Mouse (Mus musculus) frontal cortex, adult 2 months (tissue): Measurements from ENCODE around the gene Ankrd17. TPM values are rescaled to one million over a fixed set of nuclear protein-coding genes. Genes with fewer than 3 reads are reported as not detected.
"Not testable (repeated sequence)": the region's sequence is repeated elsewhere in the genome, so short reads cannot be mapped to it uniquely, and the experiment has no call there.

Source experiments
- DNase-seq, 2 experiments: peaks; one replicate each; pipeline ENCODE4 v3.0.0; 2022; ENCODE audit warnings: low spot score in 1 of 2; ENCODE audit errors: extremely low spot score in 1 of 2
- polyA plus RNA-seq: library from polyadenylated mRNA; depleted of rRNA; stranded (reverse); fragments of >200 nt; gene quantifications from 2 replicates; pipeline ENCODE4 v1.2.3, GENCODE M21; 2012

The Ankrd17 gene
- polyA plus RNA-seq, 1 experiment = 55.1 TPM

GRCm38 (mm10) chr5:90339129-90339952 is 27.0 kb downstream of the Ankrd17 start:
- peak; percentile 63 to 81 for DNase-seq

- DNase-seq = no peak
Measured at GRCm38 (mm10) chr5:90338177-90339091, 27.9 kb downstream of the Ankrd17 start.

DNA sequence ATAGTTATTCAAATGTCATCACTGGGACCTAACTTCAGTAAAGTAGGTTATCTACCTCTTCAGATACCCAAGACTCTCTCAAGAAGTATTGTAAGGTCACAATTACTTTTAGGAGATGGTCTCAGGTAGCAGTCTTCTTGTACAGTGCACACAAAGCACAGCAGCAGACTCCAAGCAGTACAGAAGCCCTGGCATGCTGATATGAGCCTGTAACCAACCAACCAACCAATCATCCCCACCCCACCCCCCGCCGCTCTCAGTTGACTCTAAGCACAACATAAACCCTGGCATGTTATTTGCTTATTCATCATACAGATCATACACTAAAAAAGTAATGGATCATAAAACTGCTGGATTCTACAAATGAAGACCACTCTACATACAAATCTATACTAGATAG is 33.9 kb downstream of the Ankrd17 start:
- no peak for DNase-seq

- DNase-seq = no peak
Measured at GRCm38 (mm10) chr5:90331071-90331470, 35.3 kb downstream of the Ankrd17 start.

- DNase-seq = no peak
Measured at GRCm38 (mm10) chr5:90298396-90298795, 68.0 kb downstream of the Ankrd17 start.

GRCm38 (mm10) chr5:90289887-90290286 is 76.5 kb downstream of the Ankrd17 start:
- DNase-seq = peak in 1 of 2 experiments; percentile 45

GRCm38 (mm10) chr5:90286559-90286958 is 79.8 kb downstream of the Ankrd17 start:
- no peak for DNase-seq

DNA sequence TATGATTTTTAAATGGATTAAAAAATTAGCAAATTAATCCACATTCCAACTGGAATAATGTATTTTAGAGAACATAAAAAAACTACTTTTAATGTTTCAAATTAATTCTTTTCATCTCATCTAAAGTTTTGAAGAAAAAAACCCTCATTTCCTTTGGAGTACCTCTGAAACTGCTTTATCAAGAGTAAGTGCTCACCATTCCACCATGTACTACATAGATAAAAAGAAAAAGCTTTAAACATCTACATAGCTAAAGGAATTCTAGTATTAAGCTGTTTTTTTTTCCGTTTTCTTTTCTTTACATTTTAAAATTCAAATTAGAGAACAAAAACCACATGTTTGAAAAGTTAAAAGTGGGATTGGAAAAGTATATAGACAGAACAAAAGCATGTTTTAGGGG is 86.3 kb downstream of the Ankrd17 start:
- DNase-seq = no peak

- no peak for DNase-seq
Measured at GRCm38 (mm10) chr5:90279418-90279817, 87.0 kb downstream of the Ankrd17 start.

- DNase-seq = no peak
Measured at GRCm38 (mm10) chr5:90277443-90277842, 88.9 kb downstream of the Ankrd17 start.

DNA sequence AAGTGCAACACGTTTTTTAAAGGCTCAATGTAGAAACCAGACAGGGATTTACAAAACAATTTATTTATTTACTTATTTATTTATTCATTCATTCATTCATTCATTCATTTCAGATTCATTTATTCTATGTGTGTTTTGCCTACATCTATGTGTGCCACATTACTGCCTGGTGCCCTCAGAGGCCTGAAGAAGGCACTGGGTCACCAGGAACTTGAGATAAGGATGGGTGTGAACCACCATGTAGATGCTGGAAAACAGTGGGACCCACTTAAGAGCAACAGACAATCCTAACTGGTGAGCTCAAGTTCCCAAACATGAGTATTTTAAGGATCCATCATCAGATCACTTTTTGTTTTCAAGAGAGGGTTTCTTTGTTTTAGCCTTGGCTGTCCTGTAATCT is 91.6 kb downstream of the Ankrd17 start:
- no peak for DNase-seq

DNA sequence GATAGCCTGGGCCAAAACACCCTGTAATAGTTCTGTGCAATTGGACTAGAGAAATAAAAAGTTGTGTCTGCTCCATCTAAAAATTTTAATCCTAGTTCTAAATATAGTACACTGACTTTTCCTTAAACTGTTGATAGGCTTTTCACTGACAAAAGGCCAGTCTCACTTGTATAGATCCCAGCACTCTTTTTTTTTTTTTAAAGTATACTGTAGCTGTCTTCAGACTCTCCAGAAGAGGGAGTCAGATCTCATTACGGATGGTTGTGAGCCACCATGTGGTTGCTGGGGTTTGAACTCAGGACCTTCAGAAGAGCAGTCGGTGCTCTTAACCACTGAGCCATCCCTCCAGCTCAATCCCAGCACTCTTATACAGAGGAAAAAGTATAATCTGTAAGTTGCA is 104.1 kb downstream of the Ankrd17 start:
- DNase-seq = not testable (repeated sequence)

DNA sequence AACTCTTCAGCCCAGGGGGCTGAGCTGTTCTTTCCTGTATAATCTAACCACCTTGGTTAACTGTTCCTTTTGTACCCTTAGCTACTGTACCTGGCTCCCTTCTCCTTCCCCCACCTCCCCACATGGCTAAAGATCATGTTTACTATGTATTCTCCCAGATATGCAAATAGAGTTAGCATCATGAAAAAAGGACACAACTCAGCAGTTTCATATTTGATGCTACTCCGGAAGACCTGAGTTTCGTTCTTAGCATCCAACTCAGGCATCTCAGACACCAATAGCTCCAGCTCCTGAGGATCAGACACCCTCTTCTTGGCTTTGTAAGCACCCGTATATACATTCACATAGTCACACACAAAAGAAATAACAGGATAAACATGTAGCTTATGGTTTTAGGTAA is 109.4 kb downstream of the Ankrd17 start:
- DNase-seq = no peak

DNA sequence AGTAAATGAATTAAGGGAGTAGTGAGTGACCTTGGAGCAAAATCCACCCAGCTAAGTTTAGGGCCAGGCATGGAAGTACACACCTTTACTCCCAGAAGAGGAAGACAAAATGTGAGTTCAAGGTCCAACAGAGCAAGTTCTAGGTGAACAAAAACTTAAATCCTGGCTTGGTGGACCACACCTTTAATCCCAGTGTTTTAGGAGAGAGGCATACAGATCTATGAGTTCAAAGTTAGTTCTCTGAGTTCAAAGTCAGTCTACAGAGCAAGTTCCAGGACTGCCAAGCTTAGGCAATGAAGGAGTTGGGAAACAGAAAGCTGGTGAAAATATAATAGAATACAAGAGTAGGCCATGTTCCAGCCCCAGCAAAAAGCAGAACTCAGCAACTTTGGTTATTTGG is 118.9 kb downstream of the Ankrd17 start:
- DNase-seq = no peak

- no peak for DNase-seq
Measured at GRCm38 (mm10) chr5:90246987-90247386, 119.4 kb downstream of the Ankrd17 start.

- DNase-seq = no peak
Measured at GRCm38 (mm10) chr5:90246567-90246966, 119.8 kb downstream of the Ankrd17 start.

DNA sequence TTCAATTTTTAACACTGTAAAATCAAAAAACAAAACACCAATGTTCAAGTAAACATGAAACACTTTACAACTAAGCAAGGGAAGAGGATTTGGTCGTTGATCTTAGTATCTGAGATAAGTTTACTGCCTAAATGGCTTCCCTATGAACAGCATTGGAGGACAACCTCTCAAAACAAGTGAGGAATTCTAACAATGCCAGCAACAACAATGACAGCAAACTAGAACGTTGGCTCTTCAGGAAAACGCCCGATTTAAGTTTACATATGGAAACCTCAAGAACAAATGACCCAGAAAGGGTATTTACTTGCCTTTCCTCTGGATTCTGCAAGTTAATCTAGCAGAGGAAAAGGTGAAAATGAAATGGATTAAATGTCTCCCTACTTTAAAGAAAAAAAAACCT is 121.0 kb downstream of the Ankrd17 start:
- DNase-seq = no peak

DNA sequence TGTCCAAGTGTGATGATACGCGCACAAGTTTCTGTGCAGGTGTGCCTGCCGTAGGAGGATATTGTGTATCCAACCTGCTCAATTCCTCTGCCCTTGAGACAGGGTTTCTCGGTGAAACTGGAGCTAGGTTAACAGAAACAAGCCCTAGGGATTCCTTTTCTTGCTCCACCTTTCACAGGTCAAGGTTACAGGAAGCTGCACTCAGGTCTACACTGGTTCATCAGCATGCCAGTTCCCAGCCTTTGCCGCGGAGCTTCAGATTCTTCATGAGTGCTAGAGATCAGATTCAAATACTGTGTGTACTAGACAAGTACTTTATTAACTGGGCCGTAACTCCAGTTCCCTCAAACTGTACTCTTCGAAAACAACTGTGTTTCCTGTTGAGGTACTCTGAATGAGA is 131.2 kb downstream of the Ankrd17 start:
- no peak for DNase-seq

DNA sequence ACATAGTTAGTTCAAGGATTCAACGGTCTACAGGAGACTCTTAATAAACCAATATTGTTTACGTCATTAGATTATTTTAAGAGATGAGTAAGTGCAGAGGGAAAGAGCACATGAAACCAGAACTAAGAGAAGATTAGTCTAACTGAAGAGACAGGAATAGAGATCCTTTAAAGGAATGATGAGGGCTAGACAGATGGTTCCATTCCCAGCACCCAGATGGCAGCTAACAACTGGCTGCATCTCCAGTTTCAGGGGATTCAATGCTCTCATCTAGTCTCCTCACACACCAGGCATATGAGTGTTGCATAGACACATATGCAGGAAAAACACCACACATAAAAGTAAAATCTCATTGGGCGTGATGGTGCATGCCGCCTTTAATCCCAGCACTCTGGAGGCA is 133.1 kb downstream of the Ankrd17 start:
- no peak for DNase-seq

DNA sequence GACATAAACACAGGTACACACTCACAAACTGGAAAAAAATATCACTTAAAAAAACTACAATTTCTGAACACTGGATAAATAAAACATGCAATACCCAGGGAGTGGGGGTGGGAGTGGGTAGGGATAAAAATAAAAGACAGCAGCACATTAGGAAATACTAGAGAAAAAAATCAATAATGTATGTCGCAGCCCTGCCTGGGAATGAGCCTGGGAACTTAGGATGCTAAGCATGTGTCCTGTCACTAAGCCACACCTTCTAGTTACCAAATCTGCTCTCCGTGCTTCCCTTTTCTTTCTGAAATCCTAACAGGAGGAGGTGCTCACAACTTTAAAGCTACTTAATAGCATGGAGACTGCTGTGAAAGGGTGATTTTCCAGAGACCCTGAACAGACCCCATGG is 136.6 kb downstream of the Ankrd17 start:
- no peak for DNase-seq

DNA sequence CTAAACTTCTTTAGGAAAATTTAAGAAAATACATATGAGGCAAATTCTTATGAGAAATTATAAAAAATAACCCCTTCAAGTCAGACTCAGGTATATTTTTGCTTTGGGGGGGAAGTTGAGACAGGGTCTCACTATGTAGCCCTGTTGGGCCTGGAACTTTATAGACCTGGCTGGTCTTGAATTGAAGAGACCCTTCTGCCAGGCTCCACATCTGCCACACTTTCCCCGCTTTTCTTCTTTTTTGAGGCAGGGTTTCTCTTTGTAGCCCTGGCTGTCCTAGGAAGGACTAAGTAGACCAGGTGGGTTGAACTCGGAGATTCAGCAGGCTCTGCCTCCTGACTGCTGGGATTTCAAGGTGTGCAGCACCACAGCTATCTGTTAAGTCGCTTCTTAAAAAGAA is 139.7 kb downstream of the Ankrd17 start:
- no peak for DNase-seq

- no peak for DNase-seq
Measured at GRCm38 (mm10) chr5:90224730-90225129, 141.6 kb downstream of the Ankrd17 start.
